Comparison of ENCODE assay signal across 12 mouse cellular contexts in the genomic region with DNA sequence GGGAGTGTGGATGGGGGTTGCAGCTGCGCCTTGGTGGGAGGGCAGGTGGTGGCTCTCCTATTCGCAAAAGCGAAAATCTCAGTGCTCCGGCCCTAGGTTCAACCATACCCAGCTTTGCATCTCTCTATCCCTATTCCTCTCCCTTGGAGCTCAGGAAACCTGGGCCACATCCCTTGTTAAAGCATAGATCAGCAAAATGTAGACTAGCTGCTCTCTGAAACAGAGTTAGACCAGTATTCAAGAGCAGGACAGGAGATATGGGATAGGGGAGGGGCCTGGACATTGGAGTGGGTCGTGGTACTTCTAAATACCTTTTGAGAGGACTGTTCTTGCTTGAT. TPM values are rescaled to one million over a fixed set of nuclear protein-coding genes. Genes with fewer than 3 reads are reported as not detected.
DNase-seq lines count a peak whose midpoint lies in the region; ATAC-seq and TF ChIP-seq lines count a peak whose summit lies in the region.
"Had no signal": no experiment of that assay in that cellular context is flagged by ENCODE, and none has a peak within 500 bp of the region (broad histone marks: within the 10 kb centered on the region; RNA-seq: fewer than 3 reads in every experiment).

No protein-coding gene starts in this region.

- peak overlapping the region; percentile 41 for H3K4me3 ChIP-seq in heart, embryonic 15.5 days
- H3K4me3 ChIP-seq in spleen, adult 2 months (ENCODE audit: extremely low read depth, insufficient read depth, insufficient read length), result peak overlapping the region; percentile 48; the same call in 1 of the 2 replicates
- H3K4me3 ChIP-seq in liver, embryonic 12.5 days, result peak overlapping the region; percentile 10; the same call in 1 of the 2 replicates
- H3K4me3 ChIP-seq: embryonic facial prominence, embryonic 15.5 days; myocyte had no signal

- 17% methylated on average over 5 of the region's 5 CpGs for WGBS in heart, embryonic 15.5 days
- 52% methylated on average over 5 of the region's 5 CpGs for WGBS in spleen, adult 2 months
- 27% methylated on average over 5 of the region's 5 CpGs for WGBS in liver, embryonic 12.5 days (ENCODE audit: insufficient replicate concordance)

- intact Hi-C loops in left cerebral cortex, postnatal 25 days (cut with DNase I), result no loop called here

- H3K4me1 ChIP-seq in heart, embryonic 15.5 days (replicated peaks), result peaks cover 24% of the 10 kb centered on the region
- peaks cover 11% of the 10 kb centered on the region for H3K4me1 ChIP-seq in spleen, adult 2 months (ENCODE audit: control insufficient read depth, insufficient read depth, insufficient read length)
- peaks cover 12% of the 10 kb centered on the region; the same call in 1 of the 2 replicates for H3K4me1 ChIP-seq in liver, embryonic 12.5 days

- H3K9ac ChIP-seq in heart, embryonic 15.5 days, result no peak overlapping the region
- H3K9ac ChIP-seq in liver, embryonic 12.5 days, result no peak overlapping the region
- H3K9ac ChIP-seq: embryonic facial prominence, embryonic 15.5 days had no signal

- peaks cover 99% of the 10 kb centered on the region for H3K27me3 ChIP-seq in heart, embryonic 15.5 days
- H3K27me3 ChIP-seq in spleen, adult 2 months (ENCODE audit: control insufficient read depth, insufficient read depth, low read length), result peaks cover 18% of the 10 kb centered on the region
- peaks cover 100% of the 10 kb centered on the region for H3K27me3 ChIP-seq in liver, embryonic 12.5 days (replicated peaks)

- TF ChIP-seq POLR2A in spleen, adult 2 months (IDR thresholded peaks at IDR 0.05; ENCODE audit: low read depth, low read length), result no peak

- H3K27ac ChIP-seq in heart, embryonic 15.5 days, result peak overlapping the region; percentile 53; the same call in 1 of the 2 replicates
- H3K27ac ChIP-seq in spleen, adult 2 months (ENCODE audit: insufficient read depth, low read length), result peak overlapping the region; percentile 50; the same call in 1 of the 2 replicates
- peak overlapping the region; percentile 34 for H3K27ac ChIP-seq in liver, embryonic 12.5 days
- H3K27ac ChIP-seq: embryonic facial prominence, embryonic 15.5 days had no signal

- no peaks in the 10 kb centered on the region for H3K9me3 ChIP-seq in heart, embryonic 15.5 days (replicated peaks)
- H3K9me3 ChIP-seq in liver, embryonic 12.5 days (replicated peaks), result no peaks in the 10 kb centered on the region
- H3K9me3 ChIP-seq: embryonic facial prominence, embryonic 15.5 days had no signal

- peak overlapping the region; percentile 48; the same call in 1 of the 2 replicates for H3K4me2 ChIP-seq in heart, embryonic 15.5 days
- H3K4me2 ChIP-seq in liver, embryonic 12.5 days, result peak overlapping the region; percentile 15
- H3K4me2 ChIP-seq: embryonic facial prominence, embryonic 15.5 days had no signal

- DNase-seq in heart, adult 11 months, result no peak
- no peak for DNase-seq in spleen, adult 2 months (ENCODE audit: low read depth in 1 of 2, low spot score in 2 of 2)
- no peak for DNase-seq in spleen, adult 12 weeks (ENCODE audit: low spot score)
- no peak for DNase-seq in left cerebral cortex, postnatal 25 days (ENCODE audit: low spot score in 2 of 2)
- no peak for DNase-seq in right cerebral cortex, postnatal 14 days
- no peak for DNase-seq in testis, postnatal 10 days (ENCODE audit: low spot score)

- no peaks in the 10 kb centered on the region for H3K36me3 ChIP-seq in heart, embryonic 15.5 days
- no peaks in the 10 kb centered on the region for H3K36me3 ChIP-seq in spleen, adult 2 months (ENCODE audit: control insufficient read depth, insufficient read depth, low read length)
- H3K36me3 ChIP-seq in liver, embryonic 12.5 days, result no peaks in the 10 kb centered on the region
- H3K36me3 ChIP-seq: embryonic facial prominence, embryonic 15.5 days had no signal

- no peak for ATAC-seq in heart, embryonic 15.5 days (replicated peaks; ENCODE audit: insufficient number of reproducible peaks, insufficient read depth, low FRiP score, low read depth)
- ATAC-seq in liver, embryonic 12.5 days, result no peak

- TF ChIP-seq CTCF in spleen, adult 2 months (IDR thresholded peaks at IDR 0.05; ENCODE audit: extremely low read depth, insufficient read depth, insufficient read length, insufficient replicate concordance), result no peak

RNA-seq across cellular contexts. Expression of gene Hoxb4, which starts 2.8 kb away (rescaled TPM):
- polyA plus RNA-seq in heart, embryonic 15.5 days (2015; fragmentation: Nextera tagmentation; extraction: Ambion mirVana), result 0.31 and 0.70 TPM in 2 replicates
- 2.6 and 3.3 TPM in 2 replicates for polyA plus RNA-seq in spleen, adult 2 months (2012; rRNA removed)
- polyA plus RNA-seq in liver, embryonic 12.5 days (2016; fragmentation: Nextera tagmentation; extraction: Ambion mirVana), result 0.62 and 0.66 TPM in 2 replicates
- total RNA-seq in left cerebral cortex, postnatal 25 days (2021), result not detected
- total RNA-seq: left cerebral cortex, postnatal 10 days had no signal
- polyA plus RNA-seq: myocyte had no signal

RNA-seq across cellular contexts. Expression of gene Hoxb3, which starts 7.8 kb away (rescaled TPM):
- 0.71 and 0.98 TPM in 2 replicates for polyA plus RNA-seq in heart, embryonic 15.5 days (2015; fragmentation: Nextera tagmentation; extraction: Ambion mirVana)
- polyA plus RNA-seq in spleen, adult 2 months (2012; rRNA removed), result 2.0 and 2.6 TPM in 2 replicates
- 0.31 and 0.36 TPM in 2 replicates for polyA plus RNA-seq in liver, embryonic 12.5 days (2016; fragmentation: Nextera tagmentation; extraction: Ambion mirVana)
- total RNA-seq in left cerebral cortex, postnatal 25 days (2021), result not detected
- total RNA-seq: left cerebral cortex, postnatal 10 days had no signal
- polyA plus RNA-seq: myocyte had no signal

RNA-seq across cellular contexts. Expression of gene Hoxb5, which starts 12.2 kb away (rescaled TPM):
- polyA plus RNA-seq in heart, embryonic 15.5 days (2015; fragmentation: Nextera tagmentation; extraction: Ambion mirVana), result 1.4 and 3.3 TPM in 2 replicates
- 0.37 and 0.40 TPM in 2 replicates for polyA plus RNA-seq in spleen, adult 2 months (2012; rRNA removed)
- polyA plus RNA-seq in liver, embryonic 12.5 days (2016; fragmentation: Nextera tagmentation; extraction: Ambion mirVana), result 1.3 and 1.5 TPM in 2 replicates
- total RNA-seq in left cerebral cortex, postnatal 25 days (2021), result not detected
- total RNA-seq: left cerebral cortex, postnatal 10 days had no signal
- polyA plus RNA-seq: embryonic facial prominence, embryonic 15.5 days; myocyte had no signal

RNA-seq across cellular contexts. Expression of gene Hoxb6, which starts 23.0 kb away (rescaled TPM):
- polyA plus RNA-seq in heart, embryonic 15.5 days (2015; fragmentation: Nextera tagmentation; extraction: Ambion mirVana), result 0.49 and 1.2 TPM in 2 replicates
- 1.2 and 1.3 TPM in 2 replicates for polyA plus RNA-seq in spleen, adult 2 months (2012; rRNA removed)
- 0.30 TPM in 2 replicates for polyA plus RNA-seq in liver, embryonic 12.5 days (2016; fragmentation: Nextera tagmentation; extraction: Ambion mirVana)
- total RNA-seq in left cerebral cortex, postnatal 25 days (2021), result not detected
- total RNA-seq: left cerebral cortex, postnatal 10 days had no signal
- polyA plus RNA-seq: embryonic facial prominence, embryonic 15.5 days; myocyte had no signal

RNA-seq across cellular contexts. Expression of gene Hoxb7, which starts 28.9 kb away (rescaled TPM):
- polyA plus RNA-seq in heart, embryonic 15.5 days (2015; fragmentation: Nextera tagmentation; extraction: Ambion mirVana), result 0.25 and 0.32 TPM in 2 replicates
- polyA plus RNA-seq in spleen, adult 2 months (2012; rRNA removed), result 0.60 and 0.62 TPM in 2 replicates
- 0.18 and 0.37 TPM in 2 replicates for polyA plus RNA-seq in liver, embryonic 12.5 days (2016; fragmentation: Nextera tagmentation; extraction: Ambion mirVana)
- total RNA-seq in left cerebral cortex, postnatal 25 days (2021), result not detected
- total RNA-seq: hematopoietic stem cell, adult 5-6 weeks; left cerebral cortex, postnatal 10 days had no signal
- polyA plus RNA-seq: embryonic facial prominence, embryonic 15.5 days had no signal
